In the genomic region with DNA sequence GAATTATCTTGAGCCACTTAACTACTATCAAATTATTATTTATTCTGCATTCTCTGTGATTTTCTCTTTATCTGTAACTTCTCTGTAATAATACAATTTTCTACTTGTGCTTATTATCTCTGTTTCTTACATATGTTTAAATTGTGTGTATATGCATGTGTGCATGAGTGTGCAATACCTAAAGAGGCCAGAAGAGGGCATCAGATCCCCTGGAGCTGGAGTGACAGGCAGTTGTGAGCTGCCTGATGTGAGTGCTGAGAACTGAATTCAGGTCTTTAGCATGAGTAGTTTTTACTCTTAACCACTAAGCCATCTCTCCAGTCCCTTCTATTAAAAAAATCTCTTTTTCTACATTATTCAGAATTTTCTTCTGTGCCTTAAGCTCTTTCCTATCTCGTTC, we compare ENCODE assay signal across 18 mouse cellular contexts.
DNase-seq lines count a peak whose midpoint lies in the region; ATAC-seq and TF ChIP-seq lines count a peak whose summit lies in the region.
"Had no signal": no experiment of that assay in that cellular context is flagged by ENCODE, and none has a peak within 500 bp of the region (broad histone marks: within the 10 kb centered on the region; RNA-seq: fewer than 3 reads in every experiment).

No protein-coding gene starts in this region.

- H3K27ac ChIP-seq in layer of hippocampus, adult 2 months: no peak overlapping the region
- H3K27ac ChIP-seq: embryonic facial prominence, embryonic 12.5 days had no signal

- TF ChIP-seq CTCF in layer of hippocampus, adult 2 months (conservative IDR thresholded peaks at IDR 0.05): peak; percentile 63

- ATAC-seq in inflammation-experienced regulatory T-cells, adult 6 months: no peak

- H3K4me3 ChIP-seq in layer of hippocampus, adult 2 months: no peak overlapping the region
- H3K4me3 ChIP-seq: embryonic facial prominence, embryonic 12.5 days; heart, embryonic 12.5 days; myocyte had no signal

- DNase-seq in layer of hippocampus, adult 2 months (ENCODE audit: low spot score in 2 of 2): no peak
- no peak for DNase-seq in layer of hippocampus, adult 11-12 months (ENCODE audit: low spot score)
- DNase-seq in 416B (ENCODE audit: low read depth) (peak; percentile 4), R1 (ENCODE audit: low read depth, low spot score) (peak; percentile 46)
- DNase-seq in B cell, adult 2 months: peak; percentile 1
- no peak for DNase-seq in thymus, postnatal 10 days (ENCODE audit: low spot score in 2 of 2)
- DNase-seq in kidney, adult 11 months: no peak
- DNase-seq: adrenal gland, postnatal 10 days; cerebellum, postnatal 25 days; heart, postnatal 4 days; kidney, adult 18-20 months; kidney, postnatal 4 days; lung, postnatal 10 days; thymus, postnatal 25 days had no signal

Comparison
In these comparisons a context has a peak if more than half of its experiments do, and no peak if none do; other contexts are left out.
1. DNase-seq: peak in 416B (single experiment), B cell, adult 2 months (2 of 2) and R1 (single experiment); none in layer of hippocampus, adult 2 months (0 of 2), layer of hippocampus, adult 11-12 months (single experiment), thymus, postnatal 10 days (0 of 2) and kidney, adult 11 months (single experiment).